Mouse (Mus musculus): ENCODE measurements around the gene Hbs1l. TPM values are rescaled to one million over a fixed set of nuclear protein-coding genes. Genes with fewer than 3 reads are reported as not detected.

Hbs1l gene
- polyA plus RNA-seq, 1 experiment = 11.9 TPM

GRCm38 (mm10) chr10:21351766-21352165 lies 56.0 kb downstream of the Hbs1l start:
- Histone ChIP-seq H3K4me1 (peaks cover 23% of the 10 kb centered on the region), H3K36me3 (replicated peaks; ENCODE audit: low read length) (peaks cover 90% of the 10 kb centered on the region), H3K27me3 (replicated peaks) (no peaks in the 10 kb centered on the region), H3K4me3 (replicated peaks) (no peak overlapping the region), H3K9me3 (no peaks in the 10 kb centered on the region)
- TF ChIP-seq GATA1 (IDR thresholded peaks at IDR 0.05; ENCODE audit: borderline replicate concordance, low read length) = no peak
- TF ChIP-seq FLI1 (IDR thresholded peaks at IDR 0.05; ENCODE audit: low read length) = no peak

GRCm38 (mm10) chr10:21353890-21354289 lies 58.1 kb downstream of the Hbs1l start:
- TF ChIP-seq GATA1 (IDR thresholded peaks at IDR 0.05; ENCODE audit: borderline replicate concordance, low read length) = no peak
- TF ChIP-seq FLI1 (IDR thresholded peaks at IDR 0.05; ENCODE audit: low read length) = no peak
- Histone ChIP-seq H3K4me1 (peaks cover 21% of the 10 kb centered on the region), H3K36me3 (replicated peaks; ENCODE audit: low read length) (peaks cover 93% of the 10 kb centered on the region), H3K27me3 (replicated peaks) (no peaks in the 10 kb centered on the region), H3K4me3 (replicated peaks) (no peak overlapping the region), H3K9me3 (no peaks in the 10 kb centered on the region)

- no peaks in the 10 kb centered on the region for H3K9me3 ChIP-seq
- no peaks in the 10 kb centered on the region for H3K27me3 ChIP-seq (replicated peaks)
- no peak overlapping the region for H3K4me3 ChIP-seq (replicated peaks)
- H3K36me3 ChIP-seq (replicated peaks; ENCODE audit: low read length) = peaks cover 94% of the 10 kb centered on the region
- peaks cover 20% of the 10 kb centered on the region for H3K4me1 ChIP-seq
- TF ChIP-seq FLI1 (IDR thresholded peaks at IDR 0.05; ENCODE audit: low read length) (no peak), GATA1 (IDR thresholded peaks at IDR 0.05; ENCODE audit: borderline replicate concordance, low read length) (no peak)
Measured at GRCm38 (mm10) chr10:21354506-21354905, 58.7 kb downstream of the Hbs1l start.

GRCm38 (mm10) chr10:21357986-21358385 lies 62.2 kb downstream of the Hbs1l start:
- TF ChIP-seq FLI1 (IDR thresholded peaks at IDR 0.05; ENCODE audit: low read length) (no peak), GATA1 (IDR thresholded peaks at IDR 0.05; ENCODE audit: borderline replicate concordance, low read length) (no peak)
- H3K9me3 ChIP-seq = no peaks in the 10 kb centered on the region
- peaks cover 92% of the 10 kb centered on the region for H3K36me3 ChIP-seq (replicated peaks; ENCODE audit: low read length)
- H3K4me1 ChIP-seq = peaks cover 20% of the 10 kb centered on the region
- H3K4me3 ChIP-seq (replicated peaks) = no peak overlapping the region
- H3K27me3 ChIP-seq (replicated peaks) = no peaks in the 10 kb centered on the region

GRCm38 (mm10) chr10:21359086-21359485 lies 63.3 kb downstream of the Hbs1l start:
- no peak overlapping the region for H3K4me3 ChIP-seq (replicated peaks)
- no peaks in the 10 kb centered on the region for H3K27me3 ChIP-seq (replicated peaks)
- no peak for TF ChIP-seq GATA1 (IDR thresholded peaks at IDR 0.05; ENCODE audit: borderline replicate concordance, low read length)
- peaks cover 15% of the 10 kb centered on the region for H3K4me1 ChIP-seq
- H3K9me3 ChIP-seq = no peaks in the 10 kb centered on the region
- H3K36me3 ChIP-seq (replicated peaks; ENCODE audit: low read length) = peaks cover 90% of the 10 kb centered on the region

GRCm38 (mm10) chr10:21361871-21362270 lies 66.1 kb downstream of the Hbs1l start:
- H3K4me1 ChIP-seq = peaks cover 26% of the 10 kb centered on the region
- H3K4me3 ChIP-seq (replicated peaks) = no peak overlapping the region
- no peaks in the 10 kb centered on the region for H3K27me3 ChIP-seq (replicated peaks)
- TF ChIP-seq FLI1 (IDR thresholded peaks at IDR 0.05; ENCODE audit: low read length) (no peak), GATA1 (IDR thresholded peaks at IDR 0.05; ENCODE audit: borderline replicate concordance, low read length) (no peak)
- H3K36me3 ChIP-seq (replicated peaks; ENCODE audit: low read length) = peaks cover 89% of the 10 kb centered on the region
- no peaks in the 10 kb centered on the region for H3K9me3 ChIP-seq

- TF ChIP-seq GATA1 (IDR thresholded peaks at IDR 0.05; ENCODE audit: borderline replicate concordance, low read length) = no peak
- no peak for TF ChIP-seq FLI1 (IDR thresholded peaks at IDR 0.05; ENCODE audit: low read length)
- H3K9me3 ChIP-seq = no peaks in the 10 kb centered on the region
- peaks cover 92% of the 10 kb centered on the region for H3K36me3 ChIP-seq (replicated peaks; ENCODE audit: low read length)
- no peak overlapping the region for H3K4me3 ChIP-seq (replicated peaks)
- H3K4me1 ChIP-seq = peaks cover 26% of the 10 kb centered on the region
- H3K27me3 ChIP-seq (replicated peaks) = no peaks in the 10 kb centered on the region
Measured at GRCm38 (mm10) chr10:21363297-21363696, 67.5 kb downstream of the Hbs1l start.

GRCm38 (mm10) chr10:21364946-21365345 lies 69.2 kb downstream of the Hbs1l start:
- Histone ChIP-seq H3K4me1 (peaks cover 26% of the 10 kb centered on the region), H3K4me3 (replicated peaks) (no peak overlapping the region), H3K27me3 (replicated peaks) (no peaks in the 10 kb centered on the region), H3K9me3 (no peaks in the 10 kb centered on the region), H3K36me3 (replicated peaks; ENCODE audit: low read length) (peaks cover 94% of the 10 kb centered on the region)
- TF ChIP-seq GATA1 (IDR thresholded peaks at IDR 0.05; ENCODE audit: borderline replicate concordance, low read length) (no peak), FLI1 (IDR thresholded peaks at IDR 0.05; ENCODE audit: low read length) (no peak)

- H3K36me3 ChIP-seq (replicated peaks; ENCODE audit: low read length) = peaks cover 94% of the 10 kb centered on the region
- TF ChIP-seq GATA1 (IDR thresholded peaks at IDR 0.05; ENCODE audit: borderline replicate concordance, low read length) (no peak), FLI1 (IDR thresholded peaks at IDR 0.05; ENCODE audit: low read length) (no peak)
- no peaks in the 10 kb centered on the region for H3K27me3 ChIP-seq (replicated peaks)
- no peaks in the 10 kb centered on the region for H3K9me3 ChIP-seq
- H3K4me3 ChIP-seq (replicated peaks) = no peak overlapping the region
- H3K4me1 ChIP-seq = peaks cover 26% of the 10 kb centered on the region
Measured at GRCm38 (mm10) chr10:21365897-21366296, 70.1 kb downstream of the Hbs1l start.

- TF ChIP-seq GATA1 (IDR thresholded peaks at IDR 0.05; ENCODE audit: borderline replicate concordance, low read length) (no peak), FLI1 (IDR thresholded peaks at IDR 0.05; ENCODE audit: low read length) (no peak)
- H3K36me3 ChIP-seq (replicated peaks; ENCODE audit: low read length) = peaks cover 95% of the 10 kb centered on the region
- peaks cover 26% of the 10 kb centered on the region for H3K4me1 ChIP-seq
- H3K9me3 ChIP-seq = peaks cover 5% of the 10 kb centered on the region
- H3K4me3 ChIP-seq (replicated peaks) = no peak overlapping the region
- H3K27me3 ChIP-seq (replicated peaks) = no peaks in the 10 kb centered on the region
Measured at GRCm38 (mm10) chr10:21366471-21366870, 70.7 kb downstream of the Hbs1l start.

GRCm38 (mm10) chr10:21367481-21367880 lies 71.7 kb downstream of the Hbs1l start:
- Histone ChIP-seq H3K9me3 (peaks cover 9% of the 10 kb centered on the region), H3K4me3 (replicated peaks) (no peak overlapping the region), H3K27me3 (replicated peaks) (no peaks in the 10 kb centered on the region), H3K4me1 (peaks cover 19% of the 10 kb centered on the region), H3K36me3 (replicated peaks; ENCODE audit: low read length) (peaks cover 90% of the 10 kb centered on the region)
- TF ChIP-seq GATA1 (IDR thresholded peaks at IDR 0.05; ENCODE audit: borderline replicate concordance, low read length) (no peak), FLI1 (IDR thresholded peaks at IDR 0.05; ENCODE audit: low read length) (no peak)

All from megakaryocyte, embryonic 14.5 days (primary cell).